Mouse (Mus musculus) gastrocnemius, adult 18-20 months (tissue): ENCODE measurements around the gene Stard3. TPM values are rescaled to one million over a fixed set of nuclear protein-coding genes. Genes with fewer than 3 reads are reported as not detected.

Experiments used
- DNase-seq: peaks from one replicate; pipeline ENCODE4 v3.0.0; 2021; ENCODE audit warnings: low spot score
- total RNA-seq, 2 experiments: library from RNA; stranded (reverse); gene quantifications; 2 replicates each; pipeline ENCODE4 v1.2.3; 2021

Gene Stard3
- total RNA-seq, 2 experiments from 2014 or later, result 11.1 to 13.6 TPM

- DNase-seq, result no peak
These were observed 12.0 kb upstream of the Stard3 start for GRCm38 (mm10) chr11:98346168-98346567.

DNA sequence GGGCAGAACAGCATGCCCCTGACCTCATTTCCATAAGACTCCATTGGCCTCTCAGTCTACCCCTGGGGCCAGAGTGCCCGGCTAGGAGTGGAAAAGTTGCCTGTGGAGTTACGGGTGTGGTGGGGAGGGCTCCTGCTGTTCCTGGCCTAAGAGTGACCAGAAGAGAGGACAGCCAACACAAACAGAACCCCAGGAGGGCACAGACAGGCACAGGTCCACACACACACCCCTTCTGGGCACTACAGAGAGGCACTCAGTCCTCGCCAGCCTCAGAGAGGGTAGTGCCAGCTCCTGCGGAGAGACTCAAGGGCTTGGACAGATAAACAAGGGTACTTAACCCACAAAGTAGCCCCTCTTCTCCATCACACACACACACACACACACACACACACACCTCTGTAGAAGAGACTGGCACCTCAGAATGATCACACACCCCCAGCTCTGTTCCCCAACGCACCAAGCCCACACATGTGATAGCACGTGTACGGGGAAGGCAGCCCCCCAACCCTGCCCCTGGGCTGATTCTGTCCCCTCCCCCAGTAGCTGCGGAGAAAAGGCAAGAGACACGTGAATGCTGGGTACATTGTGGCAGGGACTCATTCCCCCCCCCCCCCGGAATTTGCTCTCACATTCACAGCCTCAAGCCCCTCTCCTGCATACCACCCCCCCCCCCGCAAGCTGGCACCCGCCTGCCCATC lies 10.6 kb upstream of the Stard3 start:
- no peak for DNase-seq

DNA sequence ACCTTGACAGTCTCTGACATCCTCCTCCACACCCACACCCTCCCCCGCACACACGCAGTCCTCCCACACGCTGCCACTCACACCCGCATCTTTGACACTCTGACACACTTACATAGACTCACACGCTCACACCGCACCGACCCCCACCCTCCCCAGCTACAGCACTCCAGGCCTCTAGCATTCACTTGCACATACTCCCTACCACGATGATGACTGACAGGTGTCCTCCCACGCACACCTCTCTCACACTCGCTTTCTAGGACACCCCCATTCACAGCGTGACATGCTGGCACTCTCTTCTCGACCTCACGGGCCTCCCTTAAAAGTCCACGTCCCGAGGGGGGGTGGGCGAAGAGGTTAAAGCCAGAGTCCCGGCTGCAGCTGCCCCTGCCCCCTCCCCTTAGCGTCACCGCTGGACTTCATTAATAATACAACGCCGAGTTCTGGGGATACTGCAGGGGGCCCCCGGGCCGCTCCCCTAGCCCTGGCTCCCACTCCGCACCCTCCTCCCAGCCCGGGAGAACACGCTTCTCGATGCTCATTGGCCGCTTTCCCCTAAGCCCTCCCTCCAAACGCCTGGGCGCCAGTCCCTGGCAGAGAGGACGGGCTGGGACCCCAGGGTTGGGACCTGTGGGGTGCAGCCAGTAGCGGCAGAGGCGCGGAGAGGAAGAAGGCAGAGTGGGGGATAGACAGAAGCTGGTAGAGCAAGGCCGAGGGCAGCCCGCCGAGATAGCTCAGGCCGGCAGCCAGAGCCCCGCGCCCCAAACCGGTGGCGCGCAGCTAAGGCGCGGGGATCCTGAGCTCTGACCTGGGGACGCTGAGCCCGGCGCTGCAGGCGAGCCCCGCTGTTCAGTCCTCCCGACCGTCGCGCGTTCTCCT lies 9.8 kb upstream of the Stard3 start, which contains the start of gene Ppp1r1b:
TSS of gene Ppp1r1b (plus strand) at position 322 of the 879 bp plus-strand sequence.
- peak; percentile 37 for DNase-seq

GRCm38 (mm10) chr11:98349308-98349707 lies 8.9 kb upstream of the Stard3 start:
- no peak for DNase-seq

- no peak for DNase-seq
These were observed 5.7 kb upstream of the Stard3 start for GRCm38 (mm10) chr11:98352272-98352990.

DNA sequence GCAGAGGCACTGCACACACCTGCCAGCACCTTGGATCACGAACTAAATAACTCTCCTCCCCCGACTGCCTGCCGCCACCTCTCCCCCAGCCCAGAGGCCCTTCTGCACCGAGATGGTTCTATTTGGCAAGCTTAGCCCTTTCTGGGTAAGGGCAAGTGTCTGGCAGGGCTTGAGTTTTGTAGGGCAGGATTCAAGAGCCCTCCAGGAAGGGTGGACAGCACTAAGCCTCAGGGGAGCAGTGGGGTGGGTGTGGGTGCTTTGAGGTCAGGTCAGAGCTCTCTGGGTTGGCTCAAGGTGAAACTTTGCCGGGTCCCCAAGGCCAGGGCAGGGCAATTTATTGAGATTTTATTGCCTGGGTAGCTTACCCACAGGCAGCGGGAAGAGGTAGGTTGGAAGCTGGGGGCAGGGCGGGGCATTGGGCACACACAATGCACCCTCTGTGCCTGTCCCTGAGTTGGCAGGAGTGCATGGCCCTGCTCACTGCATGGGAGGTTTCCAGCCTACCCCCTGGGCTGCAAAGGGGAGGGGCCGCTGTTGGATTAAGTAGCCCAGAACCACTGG lies 4.4 kb upstream of the Stard3 start:
- DNase-seq, result no peak

DNA sequence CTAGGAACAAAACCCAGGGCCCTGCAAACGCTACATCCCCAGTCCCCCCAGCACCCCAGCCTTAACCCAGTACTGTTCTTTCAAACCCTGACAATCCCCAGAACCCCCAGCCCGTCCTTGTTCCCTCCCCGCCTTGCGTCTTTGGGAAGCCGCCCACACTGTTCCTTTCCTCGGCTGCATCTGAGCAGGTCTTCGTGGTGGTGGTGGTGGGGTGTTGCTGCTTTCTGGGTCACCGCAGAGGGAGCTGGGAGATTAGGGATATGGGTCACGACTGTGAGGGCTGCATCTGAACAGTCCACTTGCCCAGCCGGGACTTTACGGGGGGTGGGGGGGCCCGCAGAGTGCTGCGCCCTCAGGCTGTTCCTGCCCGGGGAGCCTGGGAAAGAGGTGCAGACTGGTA lies 3.7 kb upstream of the Stard3 start:
- no peak for DNase-seq

GRCm38 (mm10) chr11:98355732-98356299 lies 2.4 kb upstream of the Stard3 start:
- DNase-seq, result no peak

DNA sequence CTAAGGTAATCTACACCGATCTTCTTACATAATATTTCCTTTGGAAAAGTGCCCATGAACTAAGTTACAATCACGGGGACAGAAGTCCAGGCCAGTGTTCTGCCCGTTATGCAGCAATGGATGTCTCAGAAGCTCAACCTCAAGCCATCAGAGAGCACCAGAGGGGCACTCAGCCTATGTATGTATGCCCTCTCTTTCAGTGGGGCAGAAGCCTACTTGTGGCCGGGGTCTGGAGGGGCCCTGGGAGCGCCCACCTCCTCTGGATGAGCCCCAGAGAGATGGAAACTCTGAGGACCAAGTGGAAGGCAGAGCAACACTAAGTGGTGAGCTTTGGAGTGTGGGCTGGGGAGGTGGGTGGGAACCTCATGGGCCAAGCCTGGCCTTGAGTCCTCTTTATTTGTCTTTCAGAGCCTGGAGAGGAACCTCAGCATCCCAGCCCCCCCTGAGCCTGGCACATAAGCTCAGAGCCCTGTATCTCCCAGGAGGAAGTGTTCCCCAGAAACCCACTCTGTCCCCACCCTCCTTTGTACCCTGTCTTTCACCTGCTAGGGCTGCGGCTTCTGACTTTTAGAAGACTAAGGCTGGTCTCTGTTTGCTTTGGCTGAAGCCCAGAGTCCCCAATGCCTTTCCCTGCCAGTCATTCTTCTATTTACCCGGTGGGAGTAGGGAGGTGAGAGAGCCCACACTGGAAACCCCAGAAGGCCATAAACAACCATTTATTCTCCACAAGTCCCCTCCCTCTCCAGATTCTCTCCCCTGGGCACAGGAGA lies 1.4 kb upstream of the Stard3 start:
- DNase-seq, result no peak

DNA sequence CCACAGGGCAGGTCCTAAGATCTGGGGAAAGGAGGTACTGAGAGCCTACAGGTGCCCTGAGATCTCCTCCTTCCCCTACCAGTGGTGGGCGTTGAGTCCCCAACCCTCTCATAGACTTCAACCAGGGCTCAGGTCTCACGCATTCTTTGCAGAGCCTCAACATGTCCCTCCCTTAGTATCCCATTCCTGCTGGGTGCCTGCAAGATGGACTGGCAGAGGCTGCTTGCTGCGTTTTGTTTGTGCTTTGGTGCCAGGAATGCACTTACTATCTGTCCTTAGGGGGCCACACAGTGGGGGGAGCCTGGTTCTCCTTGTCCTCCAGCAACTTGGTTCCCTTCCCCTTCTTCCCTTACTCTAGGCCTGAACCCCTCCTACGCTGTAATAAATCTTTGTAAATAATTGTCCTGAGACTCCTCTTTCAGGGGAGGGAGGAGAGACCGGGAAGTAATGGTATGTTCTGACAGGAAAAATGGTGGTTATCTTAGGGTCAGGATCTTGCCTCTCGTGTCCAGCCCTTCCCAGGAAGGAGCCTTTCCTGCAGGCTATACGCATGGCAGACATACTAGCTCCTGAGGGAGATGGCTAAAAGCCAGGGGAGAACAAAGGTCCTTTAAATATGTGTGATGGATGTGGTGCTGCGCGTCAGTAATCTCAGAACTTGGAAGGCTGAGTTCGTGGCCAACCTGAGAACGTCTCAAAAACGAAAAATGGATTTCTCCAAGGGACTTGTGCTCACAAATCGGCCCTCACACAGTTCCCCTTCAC lies 590 bp upstream of the Stard3 start:
- DNase-seq, result no peak

- no peak for DNase-seq
These were observed 2.8 kb downstream of the Stard3 start for GRCm38 (mm10) chr11:98360866-98361521.

GRCm38 (mm10) chr11:98363817-98364216 lies 5.6 kb downstream of the Stard3 start:
- DNase-seq, result no peak

GRCm38 (mm10) chr11:98364410-98364809 lies 6.2 kb downstream of the Stard3 start:
- no peak for DNase-seq

DNA sequence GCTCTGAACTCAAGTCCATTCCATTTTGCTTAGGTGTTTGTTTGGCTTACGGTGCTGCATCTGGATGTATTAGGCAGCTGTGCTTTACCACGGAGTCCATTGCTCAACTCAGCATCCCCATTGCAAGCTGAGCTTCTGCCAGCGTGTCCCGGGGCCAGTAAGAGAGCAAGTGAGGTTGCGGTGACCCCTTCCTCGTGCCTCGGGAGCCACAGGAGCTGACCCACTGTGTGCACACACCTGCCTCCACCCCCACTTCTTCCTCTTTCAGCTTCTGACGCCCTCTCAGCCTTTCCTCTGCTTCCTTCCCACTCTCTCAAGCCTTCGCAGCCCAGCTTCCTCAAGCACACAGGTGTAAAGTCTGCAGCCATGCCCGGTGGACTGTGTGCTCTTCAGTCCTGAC lies 8.1 kb downstream of the Stard3 start:
- no peak for DNase-seq

DNA sequence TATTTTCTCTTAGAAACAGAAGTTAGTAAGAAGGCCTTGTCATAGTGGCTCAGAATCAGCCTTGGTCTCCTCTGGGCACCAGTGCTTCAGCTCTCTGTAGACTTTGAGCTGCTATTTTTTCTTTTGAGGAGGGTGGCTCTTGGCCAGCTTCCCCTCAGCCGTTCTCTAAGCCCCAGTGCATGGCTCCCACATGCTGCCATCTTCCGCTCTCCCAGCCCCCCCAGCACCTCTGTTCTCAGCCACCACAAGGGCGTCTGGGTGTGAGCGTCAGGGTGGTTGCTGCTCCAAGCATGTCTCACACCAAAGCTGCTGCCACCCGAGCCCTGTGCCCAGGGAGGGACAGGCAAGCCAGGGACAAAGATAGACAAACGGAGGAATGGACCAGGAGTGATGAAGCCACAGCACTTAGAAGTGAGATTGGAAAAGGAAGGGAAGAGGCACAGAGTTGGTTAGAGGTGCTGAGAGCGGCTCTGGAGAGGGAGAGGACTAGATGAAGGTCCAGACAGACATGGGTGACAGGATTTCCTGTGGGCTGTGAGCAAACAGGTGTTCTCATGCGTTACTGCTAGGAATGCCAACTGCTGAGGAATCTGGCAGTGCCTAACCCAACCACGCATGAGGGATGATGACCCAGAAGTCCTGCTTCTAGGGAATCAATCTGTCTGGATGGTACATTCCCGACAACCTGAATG lies 9.1 kb downstream of the Stard3 start:
- DNase-seq, result no peak

DNA sequence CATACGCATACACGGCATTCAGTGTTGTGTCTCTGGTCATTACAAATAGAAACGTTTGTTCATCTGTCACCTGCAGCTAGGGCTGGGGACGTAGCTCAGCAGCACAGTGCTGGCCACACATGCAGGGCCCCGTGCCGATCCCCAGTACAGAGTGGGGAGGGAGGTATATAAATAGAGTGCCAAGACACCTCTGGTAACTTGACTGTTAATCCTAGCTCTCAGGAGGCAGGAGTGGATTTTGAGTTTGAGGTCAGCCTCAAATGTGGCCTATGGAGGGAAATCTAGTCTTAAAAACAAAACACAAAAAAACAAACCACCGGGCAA lies 9.7 kb downstream of the Stard3 start:
- no peak for DNase-seq

DNA sequence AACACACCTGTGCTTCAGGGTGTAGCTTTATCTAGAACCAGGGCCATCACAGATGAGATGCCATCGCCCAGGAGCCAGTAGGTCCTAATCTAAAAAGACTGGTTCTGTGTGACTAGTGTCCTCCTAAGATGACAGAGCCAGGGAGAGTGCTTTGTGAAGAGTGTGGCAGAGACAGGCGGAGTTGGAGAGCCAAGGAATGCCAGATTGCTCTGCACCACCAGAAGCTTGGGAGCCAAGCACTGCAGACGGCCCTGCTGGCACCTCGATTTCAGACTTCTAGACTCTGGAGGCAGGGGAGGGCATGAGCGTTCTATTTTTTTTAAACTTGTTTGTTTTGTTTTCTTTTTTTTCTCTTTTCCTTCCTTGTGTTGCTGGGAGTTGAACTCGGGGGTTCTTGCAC lies 11.2 kb downstream of the Stard3 start:
- no peak for DNase-seq

DNA sequence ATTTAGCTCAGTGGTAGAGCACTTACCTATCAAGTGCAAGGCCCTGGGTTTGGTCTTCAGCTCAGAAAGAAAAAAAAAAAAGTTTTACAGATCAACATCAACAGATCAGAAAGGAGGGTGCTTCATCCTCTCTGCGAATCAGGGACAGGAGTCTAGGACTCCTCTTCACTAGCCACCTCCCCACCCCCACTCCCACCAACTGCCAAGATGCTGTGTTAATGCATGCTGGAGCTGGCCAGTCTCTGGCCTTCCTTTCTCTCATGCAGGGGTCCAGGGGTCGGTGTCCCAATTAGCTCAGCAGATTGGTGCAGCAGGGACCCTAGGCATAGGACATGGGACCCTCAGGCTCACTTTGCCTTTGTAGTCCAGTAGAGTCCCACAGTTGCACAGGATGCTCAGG lies 12.4 kb downstream of the Stard3 start:
- DNase-seq, result no peak
